ENCODE assay signal across 8 mouse cellular contexts in genomic region chr1:72869681-72870614, GRCm38 (mm10). TPM values are rescaled to one million over a fixed set of nuclear protein-coding genes. Genes with fewer than 3 reads are reported as not detected.
DNase-seq lines count a peak whose midpoint lies in the region; ATAC-seq and TF ChIP-seq lines count a peak whose summit lies in the region.

No protein-coding gene starts in this region.

- H3K27ac ChIP-seq in layer of hippocampus, adult 2 months = peak overlapping the region; percentile 98

- peak; percentile 65 for DNase-seq in G1E (ENCODE audit: low spot score)
- DNase-seq in cerebellum, adult 18-20 months = peak; percentile 68 to 83
- peak; percentile 73 for DNase-seq in forelimb bud, embryonic 11.5 days (ENCODE audit: low read depth, low spot score)
- peak; percentile 81 for DNase-seq in heart, postnatal 4 days
- DNase-seq in layer of hippocampus, adult 2 months (ENCODE audit: low spot score in 2 of 2) = peak; percentile 62
- peak; percentile 91 for DNase-seq in lung, postnatal 10 days
- peak; percentile 89 for DNase-seq in retina, postnatal 1 day
- DNase-seq in urinary bladder, postnatal 14 days (ENCODE audit: low spot score) = peak; percentile 83

- H3K4me3 ChIP-seq in G1E (ENCODE audit: low read depth, low read length) = peak overlapping the region; percentile 55
- peak overlapping the region; percentile 66 for H3K4me3 ChIP-seq in layer of hippocampus, adult 2 months

- H3K9me3 ChIP-seq in G1E (replicated peaks) = no peaks in the 10 kb centered on the region

- ATAC-seq in G1E (ENCODE audit: extremely low read depth, insufficient number of reproducible peaks, low FRiP score, poor library complexity, severe bottlenecking) = peak; percentile 73

- peaks cover 59% of the 10 kb centered on the region for H3K27me3 ChIP-seq in G1E (ENCODE audit: insufficient read depth, low read length)

- no peak for TF ChIP-seq CTCF in G1E (IDR thresholded peaks at IDR 0.05; ENCODE audit: low read depth, low read length)
- peak; percentile 24; the same call in 1 of the 2 replicates for TF ChIP-seq CTCF in layer of hippocampus, adult 2 months (conservative IDR thresholded peaks at IDR 0.05)

- no peaks in the 10 kb centered on the region for H3K36me3 ChIP-seq in G1E (replicated peaks)

- H3K4me1 ChIP-seq in G1E (ENCODE audit: insufficient read depth, low read depth, low read length) = peaks cover 36% of the 10 kb centered on the region

RNA-seq across cellular contexts. Expression of gene Igfbp5, which starts 4.7 kb away (rescaled TPM):
- total RNA-seq in G1E (2014; fragmentation: Nextera tagmentation) = not detected in 2 replicates
- total RNA-seq in G1E (2017) = 0.11 and 0.17 TPM in 2 replicates
- polyA plus RNA-seq in G1E (2012) = 0.01 TPM in 1 of 2 replicates, not detected in the other
- total RNA-seq in heart, postnatal 4 days (2021) = 100 to 1,000 TPM; 190 to 236 TPM
- total RNA-seq in layer of hippocampus, adult 2 months (2021) = 10 to 100 TPM; 72.5 to 79.3 TPM

RNA-seq across cellular contexts. Expression of gene Igfbp2, which starts 45.6 kb away (rescaled TPM):
- not detected in 2 replicates for total RNA-seq in G1E (2014; fragmentation: Nextera tagmentation)
- 0.29 and 0.55 TPM in 2 replicates for total RNA-seq in G1E (2017)
- polyA plus RNA-seq in G1E (2012) = not detected in 2 replicates
- total RNA-seq in heart, postnatal 4 days (2021) = 1 to 10 TPM; 5.3 to 8.4 TPM
- total RNA-seq in layer of hippocampus, adult 2 months (2021) = 10 to 100 TPM; 43.6 to 44.2 TPM

Comparison
In these comparisons a context has a peak if more than half of its experiments do, and no peak if none do; other contexts are left out.
1. Peak in every context shown above with its lines: DNase-seq, ATAC-seq, H3K4me3 ChIP-seq and H3K27ac ChIP-seq.
2. RNA of gene Igfbp5, which starts 4.7 kb away (total RNA-seq): 190 to 236 TPM in heart, postnatal 4 days and 72.5 to 79.3 TPM in layer of hippocampus, adult 2 months; 0.11 to 0.17 TPM in G1E; every median in the first group is over 10 times any median in the second.
3. RNA of gene Igfbp2, which starts 45.6 kb away (total RNA-seq): 43.6 to 44.2 TPM in layer of hippocampus, adult 2 months; 5.3 to 8.4 TPM in heart, postnatal 4 days and 0.29 to 0.55 TPM in G1E; every median in the first group is over 4 times any median in the second.